Mouse (Mus musculus) kidney, embryonic 14.5 days (tissue): Measurements from ENCODE around the gene Plod1. TPM values are rescaled to one million over a fixed set of nuclear protein-coding genes. Genes with fewer than 3 reads are reported as not detected.

ENCODE experiments used
- ATAC-seq: fragments of 200-750 bp; cut with Nextera tagmentation; 2 replicates; pipeline ENCODE4 v1.8.0; 2017; ENCODE audit warnings: moderate number of reproducible peaks, mild to moderate bottlenecking, moderate TSS enrichment, moderate library complexity; ENCODE audit not compliant: low FRiP score, low TSS enrichment
- H3K27ac ChIP-seq: fragments of 300-500 bp; sonication (generic); 2 replicates; pipeline ENCODE4 v1.5.1; 2014; ENCODE audit warnings: low read depth, mild to moderate bottlenecking, low read length, moderate library complexity, mixed read lengths
- H3K27me3 ChIP-seq: fragments of 300-500 bp; sonication (generic); 2 replicates; pipeline ENCODE4 v1.6.1; 2014; ENCODE audit warnings: mild to moderate bottlenecking, low read length; ENCODE audit not compliant: control insufficient read depth, insufficient read depth
- H3K36me3 ChIP-seq: fragments of 300-500 bp; sonication (generic); 2 replicates; pipeline ENCODE4 v1.6.1; 2014; ENCODE audit warnings: low read length, mixed read lengths; ENCODE audit not compliant: control insufficient read depth, insufficient read depth
- H3K4me1 ChIP-seq: fragments of 300-500 bp; sonication (generic); 2 replicates; pipeline ENCODE4 v1.6.1; 2014; ENCODE audit warnings: low read length, mixed read lengths; ENCODE audit not compliant: control insufficient read depth, insufficient read depth
- H3K4me2 ChIP-seq: fragments of 300-500 bp; sonication (generic); replicated peaks from 2 replicates; pipeline ENCODE4 v1.6.1; 2014; ENCODE audit warnings: low read depth, mild to moderate bottlenecking, low read length
- H3K4me3 ChIP-seq: fragments of 300-500 bp; sonication (generic); 2 replicates; pipeline ENCODE4 v1.5.1; 2014; ENCODE audit warnings: mild to moderate bottlenecking, low read length
- H3K9ac ChIP-seq: fragments of 300-500 bp; sonication (generic); 2 replicates; pipeline ENCODE4 v1.6.1; 2014; ENCODE audit warnings: low read depth, mild to moderate bottlenecking, low read length, moderate library complexity
- H3K9me3 ChIP-seq: fragments of 300-500 bp; sonication (generic); 2 replicates; pipeline ENCODE4 v1.6.1; 2016; ENCODE audit warnings: low read length; ENCODE audit not compliant: control insufficient read depth
- WGBS: fragments of 180-500 bp; shearing (Covaris S2); extraction: QIAGEN DNeasy Blood & Tissue Kit; methylation state at CpG from one replicate; pipeline ENCODE4 v1.1.7; 2014; 5-methylcytosine and 5-hydroxymethylcytosine counted together
- polyA plus RNA-seq: library from polyadenylated mRNA; unstranded; fragments of >200 nt; fragmentation: Nextera tagmentation; extraction: Ambion mirVana; gene quantifications from 2 replicates; pipeline ENCODE4 v1.2.1, GENCODE M21; 2014

Plod1 gene
- polyA plus RNA-seq, 1 experiment from 2014 or later = 40.7 TPM

DNA sequence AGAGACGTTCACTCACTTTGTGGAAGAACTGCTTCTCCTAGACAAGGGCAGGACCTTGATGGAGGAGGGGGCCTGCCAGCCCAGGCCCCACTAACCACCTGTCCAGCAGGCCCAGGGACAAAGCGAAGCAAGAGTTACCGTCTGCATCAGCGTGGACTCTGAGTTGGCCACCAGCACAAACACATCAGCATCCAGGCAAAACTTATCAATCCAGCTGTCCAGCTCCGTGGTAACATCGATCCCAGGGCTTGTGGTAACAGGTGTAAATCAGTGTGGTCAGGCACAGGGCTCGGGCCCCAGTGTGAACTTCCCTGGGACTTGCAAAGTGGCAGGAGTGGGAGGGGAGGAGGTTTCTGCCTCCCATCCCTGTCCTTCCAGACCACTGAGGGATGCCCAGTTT is 49.3 kb downstream of the Plod1 start:
- no peaks in the 10 kb centered on the region for H3K4me1 ChIP-seq
- no peak for ATAC-seq
- H3K36me3 ChIP-seq = peaks cover 86% of the 10 kb centered on the region
- no peak overlapping the region for H3K4me3 ChIP-seq
- 94% methylated on average over 7 of the region's 7 CpGs for WGBS
- no peak overlapping the region for H3K4me2 ChIP-seq
- no peaks in the 10 kb centered on the region for H3K9me3 ChIP-seq
- H3K9ac ChIP-seq = no peak overlapping the region
- no peak overlapping the region for H3K27ac ChIP-seq
- no peaks in the 10 kb centered on the region for H3K27me3 ChIP-seq

DNA sequence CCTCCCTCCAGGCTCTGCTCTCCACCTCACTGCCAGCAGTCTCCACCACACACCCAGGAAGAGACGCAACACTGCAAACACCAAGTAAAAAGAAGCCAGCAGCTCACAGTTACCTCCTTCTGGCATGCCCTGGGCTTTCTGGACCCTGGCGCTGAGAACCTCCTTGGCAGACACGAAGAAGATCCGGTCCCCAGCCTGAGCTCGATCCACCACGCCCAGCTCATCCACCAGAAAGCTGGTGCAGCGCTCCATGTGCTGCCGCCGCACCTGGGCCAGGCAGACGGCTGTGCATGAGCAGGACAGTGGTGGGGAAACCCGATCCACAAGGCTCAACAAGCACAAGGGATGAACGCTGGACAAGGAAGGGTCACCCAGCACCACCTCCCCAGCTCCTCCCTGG is 50.4 kb downstream of the Plod1 start:
- H3K4me2 ChIP-seq = no peak overlapping the region
- no peaks in the 10 kb centered on the region for H3K27me3 ChIP-seq
- H3K36me3 ChIP-seq = peaks cover 90% of the 10 kb centered on the region

DNA sequence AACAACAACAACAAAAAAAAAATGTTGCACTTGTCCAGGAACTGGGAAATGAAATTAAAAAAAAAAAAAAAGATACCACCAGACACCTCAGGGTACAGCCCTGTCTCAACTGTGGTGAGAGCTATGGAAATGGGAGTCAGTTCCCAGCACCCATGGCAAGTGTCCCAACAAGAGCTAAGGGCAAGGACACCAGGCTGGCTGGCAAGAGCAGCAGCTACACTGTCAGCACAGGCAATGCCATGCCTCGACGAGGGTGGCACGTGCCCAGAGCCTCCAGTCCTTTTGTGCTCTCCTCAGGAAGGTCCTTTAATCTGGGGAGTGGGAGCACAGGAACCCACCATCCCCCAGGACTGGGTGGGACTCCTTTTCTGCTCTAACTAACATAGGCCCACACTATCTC is 52.4 kb downstream of the Plod1 start:
- WGBS = 96% methylated on average over 3 of the region's 3 CpGs
- Histone ChIP-seq H3K36me3 (peaks cover 85% of the 10 kb centered on the region), H3K9me3 (no peaks in the 10 kb centered on the region), H3K27me3 (no peaks in the 10 kb centered on the region), H3K27ac (no peak overlapping the region), H3K4me2 (no peak overlapping the region), H3K9ac (no peak overlapping the region), H3K4me1 (no peaks in the 10 kb centered on the region), H3K4me3 (no peak overlapping the region)
- no peak for ATAC-seq

More for the DNA sequence above, 50.4 kb downstream of the Plod1 start:
- H3K27ac ChIP-seq = no peak overlapping the region
- H3K9ac ChIP-seq = no peak overlapping the region
- H3K4me1 ChIP-seq = no peaks in the 10 kb centered on the region
- WGBS = 82% methylated on average over 12 of the region's 12 CpGs
- no peaks in the 10 kb centered on the region for H3K9me3 ChIP-seq
- ATAC-seq = no peak; the same call in 1 of the 2 replicates
- no peak overlapping the region for H3K4me3 ChIP-seq

DNA sequence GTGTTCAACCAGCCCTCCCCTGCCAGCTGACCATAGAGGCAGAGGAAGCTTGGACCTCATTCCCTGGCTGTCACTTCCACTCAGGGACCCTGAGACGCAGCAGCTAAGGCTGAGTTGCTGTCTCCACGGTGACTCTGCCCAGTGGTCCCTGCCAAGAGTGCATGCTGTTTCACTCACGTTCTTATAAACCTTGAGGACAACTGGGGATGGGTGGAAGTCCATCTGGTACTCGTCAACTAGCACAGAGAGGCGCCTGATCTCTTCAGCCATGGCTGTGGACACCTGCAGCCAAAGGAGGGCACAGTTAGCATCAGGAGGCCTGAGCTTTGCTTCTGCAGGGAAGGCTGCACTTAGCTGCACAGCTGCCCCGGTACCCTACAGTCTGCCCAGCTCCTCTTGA is 53.5 kb downstream of the Plod1 start:
- Histone ChIP-seq H3K36me3 (peaks cover 88% of the 10 kb centered on the region), H3K9ac (no peak overlapping the region), H3K27me3 (no peaks in the 10 kb centered on the region), H3K4me2 (no peak overlapping the region), H3K4me1 (no peaks in the 10 kb centered on the region), H3K27ac (no peak overlapping the region), H3K4me3 (no peak overlapping the region), H3K9me3 (no peaks in the 10 kb centered on the region)
- ATAC-seq = no peak
- WGBS = 85% methylated on average over 6 of the region's 6 CpGs

DNA sequence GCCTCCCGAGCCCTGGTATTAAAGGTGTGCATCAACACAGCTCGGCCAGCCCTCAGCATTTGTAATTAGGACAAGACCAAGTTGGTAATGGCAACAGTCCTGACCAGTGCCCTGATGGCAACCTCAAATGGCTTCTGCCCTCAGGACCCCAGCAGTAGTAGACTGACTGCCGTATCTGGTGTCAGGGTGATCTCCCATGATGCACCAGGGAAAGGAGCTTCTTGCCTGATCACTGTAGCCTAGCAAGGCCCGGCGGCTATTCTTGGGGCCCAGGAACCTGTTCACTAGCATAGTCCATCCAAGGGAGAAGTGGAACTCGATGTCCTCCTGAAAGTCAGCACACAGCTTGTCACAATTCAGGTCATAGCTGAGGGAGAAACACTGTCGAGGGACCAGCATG is 54.8 kb downstream of the Plod1 start:
- no peak overlapping the region for H3K27ac ChIP-seq
- no peak overlapping the region for H3K4me2 ChIP-seq
- H3K4me3 ChIP-seq = no peak overlapping the region
- WGBS = 96% methylated on average over 7 of the region's 7 CpGs
- H3K4me1 ChIP-seq = no peaks in the 10 kb centered on the region
- H3K27me3 ChIP-seq = no peaks in the 10 kb centered on the region
- peaks cover 84% of the 10 kb centered on the region for H3K36me3 ChIP-seq
- ATAC-seq = no peak
- no peaks in the 10 kb centered on the region for H3K9me3 ChIP-seq
- H3K9ac ChIP-seq = no peak overlapping the region

DNA sequence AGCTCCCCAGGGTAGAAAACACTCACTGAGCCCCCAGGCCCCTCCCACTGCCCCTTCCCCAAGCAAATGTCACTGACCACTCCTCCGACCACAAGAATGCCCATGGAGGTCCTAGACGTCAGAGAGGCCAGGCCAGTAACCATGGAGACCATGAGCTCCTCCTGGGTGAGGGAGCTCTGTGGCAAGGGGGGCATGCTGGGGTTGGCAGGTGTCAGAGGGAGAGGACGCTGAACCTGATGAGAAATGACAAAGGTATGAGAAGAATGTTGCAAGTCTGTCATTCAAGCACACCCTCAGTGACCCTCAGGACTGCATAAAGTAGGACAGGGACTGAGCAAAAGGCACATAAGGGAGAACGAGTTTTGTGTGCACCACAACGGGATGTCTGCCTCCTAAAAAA is 56.7 kb downstream of the Plod1 start:
- no peak overlapping the region for H3K9ac ChIP-seq
- H3K9me3 ChIP-seq = no peaks in the 10 kb centered on the region
- H3K4me1 ChIP-seq = no peaks in the 10 kb centered on the region
- no peak for ATAC-seq
- 60% methylated on average over 5 of the region's 5 CpGs for WGBS
- H3K4me3 ChIP-seq = no peak overlapping the region
- H3K4me2 ChIP-seq = no peak overlapping the region
- H3K36me3 ChIP-seq = peaks cover 79% of the 10 kb centered on the region
- H3K27ac ChIP-seq = no peak overlapping the region
- no peaks in the 10 kb centered on the region for H3K27me3 ChIP-seq

DNA sequence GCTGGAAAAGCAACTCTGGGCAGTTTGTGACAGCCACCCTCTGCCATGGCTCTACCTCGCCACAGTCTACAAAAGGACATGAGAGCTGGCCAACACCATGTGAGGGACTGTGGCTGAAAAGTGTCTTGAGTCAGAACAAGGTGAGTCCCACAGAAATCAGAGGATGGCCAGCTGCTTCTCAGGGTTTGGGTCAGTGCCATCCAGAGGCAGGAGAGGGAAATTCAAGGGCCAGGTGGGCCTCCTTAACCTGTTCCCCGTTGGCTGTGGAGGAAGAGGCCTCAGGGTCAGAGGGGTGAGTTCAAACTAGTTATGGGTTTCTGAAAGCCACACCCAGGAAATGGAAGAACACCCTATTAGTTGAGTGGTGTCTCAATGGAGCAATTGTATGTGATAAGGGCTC is 57.1 kb downstream of the Plod1 start:
- no peak overlapping the region for H3K4me3 ChIP-seq
- peaks cover 80% of the 10 kb centered on the region for H3K36me3 ChIP-seq
- no peak overlapping the region for H3K9ac ChIP-seq
- no peak overlapping the region for H3K27ac ChIP-seq
- no peaks in the 10 kb centered on the region for H3K4me1 ChIP-seq
- H3K9me3 ChIP-seq = no peaks in the 10 kb centered on the region
- WGBS = 66% methylated on average over 2 of the region's 2 CpGs
- no peak overlapping the region for H3K4me2 ChIP-seq
- ATAC-seq = peak; percentile 14; the same call in 1 of the 2 replicates
- no peaks in the 10 kb centered on the region for H3K27me3 ChIP-seq

DNA sequence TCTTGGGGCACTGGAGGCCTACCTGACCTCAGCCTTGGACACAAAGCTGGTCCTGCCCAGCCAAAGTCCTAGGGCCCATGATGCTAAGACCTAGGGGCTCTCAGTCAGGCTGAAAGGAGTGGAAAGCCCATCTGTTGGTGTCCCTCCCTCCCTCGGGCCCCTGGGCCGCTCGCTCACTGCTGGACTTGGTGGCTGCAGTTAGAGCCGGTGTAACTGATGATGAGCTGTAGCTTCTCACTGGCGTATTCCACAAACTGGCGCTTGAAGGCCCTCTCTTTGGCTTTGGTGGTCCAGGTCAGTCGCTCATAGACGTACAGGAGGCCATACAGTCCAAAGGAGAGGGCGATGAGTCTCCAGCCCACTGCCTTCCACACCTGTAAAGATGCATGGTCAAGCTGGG is 58.0 kb downstream of the Plod1 start:
- Histone ChIP-seq H3K9ac (no peak overlapping the region), H3K4me1 (no peaks in the 10 kb centered on the region), H3K36me3 (peaks cover 81% of the 10 kb centered on the region), H3K27me3 (no peaks in the 10 kb centered on the region), H3K9me3 (no peaks in the 10 kb centered on the region), H3K27ac (no peak overlapping the region), H3K4me2 (no peak overlapping the region), H3K4me3 (no peak overlapping the region)
- 96% methylated on average over 9 of the region's 9 CpGs for WGBS
- no peak for ATAC-seq

DNA sequence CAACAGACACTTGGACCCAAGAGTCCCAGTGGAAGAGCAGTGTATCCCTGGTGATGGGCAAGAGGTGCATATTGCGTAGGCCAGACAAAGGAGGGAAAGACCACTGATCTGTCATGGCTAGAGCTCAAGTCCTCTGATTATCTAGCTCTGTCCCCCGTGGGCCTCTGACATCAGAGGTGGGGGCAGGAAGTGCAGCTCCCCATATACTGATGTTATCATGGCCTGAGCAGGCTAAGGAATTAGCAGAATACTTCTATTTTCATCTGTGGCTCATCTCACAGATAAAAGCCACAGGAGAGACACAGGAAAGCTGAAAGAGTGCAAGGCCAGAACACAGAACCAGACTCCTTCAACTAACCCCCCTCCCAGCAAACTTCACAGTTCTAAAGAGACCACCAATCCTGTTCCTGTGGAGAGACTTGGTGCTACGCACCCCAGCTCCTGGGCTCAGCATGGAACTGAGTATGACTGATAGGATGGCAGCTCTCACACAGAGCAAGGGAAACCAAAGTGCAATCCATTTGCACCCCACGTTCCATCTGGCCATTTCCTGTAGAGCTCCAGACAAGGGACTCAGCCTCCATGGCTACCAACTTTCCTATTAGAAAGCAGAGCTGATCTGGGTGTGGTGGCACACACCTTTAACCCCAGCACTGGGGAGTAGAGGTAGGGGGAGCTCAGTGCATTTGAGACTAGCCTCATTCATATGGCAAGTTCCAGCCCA is 60.6 kb downstream of the Plod1 start:
- WGBS = 86% methylated on average over 4 of the region's 4 CpGs
- Histone ChIP-seq H3K4me1 (no peaks in the 10 kb centered on the region), H3K27me3 (no peaks in the 10 kb centered on the region), H3K9me3 (no peaks in the 10 kb centered on the region), H3K9ac (no peak overlapping the region), H3K27ac (no peak overlapping the region), H3K36me3 (peaks cover 76% of the 10 kb centered on the region), H3K4me2 (no peak overlapping the region), H3K4me3 (no peak overlapping the region)
- no peak for ATAC-seq
